Mouse (Mus musculus) 3T3-L1 (cell line): ENCODE results near the gene Fryl.

ENCODE experiments used
- DNase-seq: peaks from one replicate; pipeline ENCODE4 v3.0.0-alpha.2; 2015; ENCODE audit warnings: low read depth, low spot score

The Fryl gene

DNA sequence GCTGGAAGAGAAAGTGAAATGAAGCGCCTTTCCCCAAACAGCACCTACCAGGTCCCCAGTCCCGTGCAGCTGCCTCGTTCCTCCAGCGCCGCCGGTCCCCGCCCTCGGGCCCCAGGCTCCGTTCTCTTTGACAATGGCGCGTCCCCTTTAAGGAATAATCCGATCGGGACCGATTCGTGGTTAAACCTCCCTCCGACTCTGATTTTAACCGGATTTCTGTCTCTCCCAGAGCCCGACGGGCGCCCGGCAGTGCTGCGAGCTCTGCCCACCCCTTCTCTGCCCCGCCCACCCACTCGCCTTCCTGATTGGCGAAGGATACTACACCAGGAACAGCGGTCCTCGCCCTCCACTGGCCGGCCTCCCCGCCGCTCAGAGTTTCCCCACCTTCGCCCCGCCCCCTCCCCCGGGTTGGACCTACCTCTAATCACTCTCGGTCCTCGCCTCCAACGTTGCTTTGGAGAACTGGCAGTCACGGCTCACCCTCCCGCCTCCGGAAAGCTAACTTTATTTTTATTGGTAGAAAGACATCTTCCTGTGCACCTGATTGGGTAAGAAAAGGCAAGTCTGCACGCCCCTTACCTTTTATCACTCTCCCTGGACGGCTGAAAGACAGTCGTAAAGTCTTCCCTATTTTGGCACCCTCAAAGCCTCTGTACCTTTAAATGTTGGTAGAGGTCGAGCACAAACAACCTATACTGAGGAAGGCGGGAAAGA, at the start of gene Fryl:
TSS of gene Fryl (minus strand) at position 268 of the 714 bp plus-strand sequence.
- peak; percentile 100 for DNase-seq

GRCm38 (mm10) chr5:73304507-73304906, 48.1 kb upstream of the Fryl start:
- DNase-seq, result no peak

GRCm38 (mm10) chr5:73301601-73302307, 45.3 kb upstream of the Fryl start:
- DNase-seq, result no peak

DNA sequence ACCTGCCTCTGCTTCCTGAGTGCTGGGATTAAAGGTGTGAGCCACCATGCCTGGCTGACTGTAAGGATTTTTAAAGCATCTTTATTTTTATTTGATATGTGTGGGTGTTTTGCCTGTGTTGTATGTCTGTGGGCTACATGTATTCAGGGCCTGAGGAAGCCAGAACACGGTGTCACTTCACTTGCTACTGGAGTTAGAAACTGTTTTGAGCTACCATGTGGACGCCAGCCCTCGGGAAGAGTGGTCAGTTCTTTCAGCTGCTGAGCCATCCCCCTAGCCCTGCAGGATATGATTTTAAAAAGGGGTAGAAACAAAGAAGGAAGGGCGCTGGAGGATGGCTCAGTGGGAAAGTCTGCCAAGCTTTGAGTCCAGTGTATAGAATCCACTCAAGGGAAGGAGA, 39.5 kb upstream of the Fryl start:
- DNase-seq, result no peak

- DNase-seq, result no peak
Observed at GRCm38 (mm10) chr5:73295016-73295415, 38.6 kb upstream of the Fryl start.

DNA sequence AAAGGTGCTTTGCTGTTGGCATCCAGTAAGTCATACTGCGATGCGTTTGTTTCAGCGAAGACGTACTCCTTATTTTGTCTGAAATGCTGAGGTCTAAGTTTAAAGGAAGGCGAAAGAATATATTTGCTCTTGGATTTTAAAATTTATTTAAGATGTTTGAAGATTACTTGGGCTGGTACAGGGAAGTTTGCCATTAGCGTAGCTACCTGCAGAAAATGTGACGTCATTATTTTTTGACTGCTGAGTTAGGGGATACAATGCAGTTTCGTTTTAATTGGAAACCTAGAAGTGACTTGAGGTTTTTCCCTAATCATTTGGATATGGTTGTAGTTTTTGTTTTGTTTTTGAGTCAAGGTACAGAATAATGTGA, 37.0 kb upstream of the Fryl start:
- no peak for DNase-seq

DNA sequence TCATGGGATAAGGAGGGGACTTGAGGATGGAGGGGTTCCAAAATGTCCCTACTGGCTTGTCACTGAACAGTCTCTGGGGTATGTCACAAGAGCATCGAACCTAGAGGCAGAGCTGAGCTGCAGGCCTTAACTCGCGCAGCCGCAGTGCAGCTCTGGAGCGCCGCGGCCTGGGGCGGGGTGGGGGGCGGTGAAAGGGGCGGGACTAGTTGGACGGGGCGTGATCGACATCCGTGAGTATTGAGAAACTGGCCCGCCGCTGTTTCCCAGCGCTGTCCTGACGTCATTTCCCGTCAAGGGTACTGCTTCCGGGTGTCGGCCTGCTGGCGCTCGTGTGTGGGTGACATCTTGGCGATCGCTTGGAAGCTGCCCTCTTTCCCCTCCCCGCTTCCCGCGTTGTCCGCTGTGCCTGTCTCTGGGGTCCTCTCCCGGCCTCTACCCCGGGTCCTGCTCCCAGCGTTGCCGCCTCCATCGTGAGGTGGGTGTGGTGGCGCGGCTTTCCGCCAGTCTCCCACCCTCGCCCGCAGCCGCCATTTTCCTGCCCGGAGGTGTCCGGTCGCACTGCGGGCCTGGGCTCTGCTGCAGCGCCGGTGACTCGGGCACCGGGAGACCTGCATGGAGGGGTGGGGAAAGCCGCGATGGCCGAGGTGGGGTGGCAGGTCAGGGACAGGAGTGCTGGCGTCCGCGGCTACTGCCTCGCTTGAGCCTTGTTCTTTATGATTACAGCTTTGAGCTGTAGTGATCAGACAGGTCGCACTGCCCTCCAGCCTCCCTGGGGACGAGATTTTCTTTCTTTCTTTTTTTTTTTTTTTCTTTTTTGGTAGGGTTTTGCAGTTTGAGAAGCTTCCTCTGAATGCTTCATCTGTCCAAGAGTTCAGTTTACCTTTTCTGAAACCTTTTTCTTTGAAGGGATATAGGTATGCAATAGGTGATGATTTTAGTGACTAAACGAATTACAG, 36.4 kb upstream of the Fryl start, which contains the start of gene Ociad1:
TSS of gene Ociad1 (plus strand) at position 283 of the 956 bp plus-strand sequence.
- DNase-seq, result peak; percentile 99

DNA sequence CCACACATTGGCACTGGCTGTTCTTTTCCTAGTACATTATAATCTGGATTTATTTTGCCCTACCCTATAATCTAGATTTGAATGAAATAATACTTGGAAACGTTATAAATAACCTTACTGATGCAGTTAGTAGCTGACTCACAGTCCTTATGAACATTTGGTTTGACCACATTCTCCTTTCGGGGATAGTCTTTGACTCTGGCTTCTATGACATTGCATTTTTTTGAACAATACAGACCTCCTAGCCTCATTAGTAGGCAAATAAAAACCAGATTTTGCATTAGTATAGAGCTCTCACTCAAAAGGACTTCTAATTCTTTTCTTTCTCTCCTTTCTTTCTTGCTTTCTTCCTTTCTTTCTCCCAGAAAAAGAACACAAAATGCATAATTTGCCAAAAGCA, 33.5 kb upstream of the Fryl start:
- peak; percentile 75 for DNase-seq

GRCm38 (mm10) chr5:73286603-73287002, 30.2 kb upstream of the Fryl start:
- DNase-seq, result peak; percentile 48

DNA sequence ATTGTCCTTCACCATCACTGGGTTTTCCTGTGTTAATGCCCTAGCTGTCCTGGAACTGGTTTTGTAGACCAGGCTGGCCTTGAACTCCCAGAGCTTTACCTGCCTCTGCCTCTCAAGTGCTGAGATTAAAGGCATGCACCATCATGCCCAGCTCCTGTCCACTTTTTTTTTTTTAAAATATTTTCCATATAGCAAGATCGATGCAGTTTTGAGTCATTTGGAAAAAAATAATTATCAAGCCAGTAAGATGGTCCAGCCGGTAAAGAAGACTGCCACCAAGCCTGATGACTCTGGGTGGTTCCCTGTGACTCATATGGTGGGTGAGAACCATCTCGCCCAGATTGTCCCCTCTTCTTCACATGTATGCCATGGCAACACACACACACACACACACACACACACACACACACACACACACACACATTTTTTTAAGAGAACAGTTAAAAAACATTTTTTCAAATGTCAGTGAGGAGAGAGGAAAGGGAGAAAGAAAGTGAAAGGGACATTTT, 29.1 kb upstream of the Fryl start:
- no peak for DNase-seq

GRCm38 (mm10) chr5:73284046-73284445, 27.6 kb upstream of the Fryl start:
- no peak for DNase-seq

DNA sequence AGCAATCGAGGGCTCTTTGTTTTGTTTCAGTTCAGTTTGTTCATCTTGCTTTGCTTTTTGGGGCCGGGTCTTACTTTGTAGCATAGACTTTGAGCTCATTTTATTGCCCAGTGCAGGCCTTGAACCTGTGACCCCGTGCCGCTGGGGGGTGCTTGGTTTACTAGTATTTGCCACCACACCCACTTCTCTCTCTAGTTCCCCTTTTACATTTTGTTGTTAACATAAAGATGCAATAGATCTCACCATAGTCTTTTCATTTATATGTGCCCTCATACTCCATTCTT, 24.1 kb upstream of the Fryl start:
- DNase-seq, result no peak

GRCm38 (mm10) chr5:73279732-73280566, 23.5 kb upstream of the Fryl start:
- DNase-seq, result peak; percentile 86

DNA sequence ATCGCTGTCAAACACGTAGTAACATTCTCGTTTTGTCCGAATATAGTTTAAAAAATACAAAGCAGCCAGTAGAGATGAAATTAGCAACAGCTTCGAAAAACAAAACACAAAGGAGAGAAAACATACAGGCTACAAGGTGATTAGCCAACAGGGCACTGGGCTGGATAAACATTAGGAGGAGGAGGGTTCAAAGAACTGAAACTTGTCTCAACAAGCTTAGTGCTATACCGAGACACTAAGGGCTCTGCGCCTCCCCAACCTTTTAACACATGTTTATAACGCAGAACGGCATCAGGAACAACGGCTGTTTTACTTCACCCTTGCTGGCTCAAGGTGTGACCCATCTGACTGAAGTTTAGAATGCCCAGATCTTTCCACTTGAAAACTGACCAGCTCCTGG, 22.8 kb upstream of the Fryl start:
- no peak for DNase-seq

DNA sequence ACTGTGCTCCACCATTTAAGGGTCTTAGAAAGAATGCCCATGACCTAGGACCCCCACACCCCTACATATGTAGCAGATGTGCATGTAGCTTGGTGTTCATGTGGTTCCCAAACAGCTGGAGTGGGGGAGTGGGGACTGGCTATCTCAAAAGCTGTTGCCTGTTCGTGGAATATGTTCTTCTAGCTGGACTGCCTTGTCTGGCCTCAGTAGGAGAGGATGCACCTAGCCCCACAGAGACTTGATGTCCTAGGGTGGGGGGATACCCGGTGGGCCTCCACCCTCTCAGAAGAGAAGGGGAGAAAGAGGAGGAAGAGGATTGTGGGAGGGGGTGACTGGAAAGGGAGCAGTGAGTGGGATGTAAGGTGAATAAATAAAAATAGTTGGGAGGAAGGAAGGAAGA, 18.5 kb upstream of the Fryl start:
- no peak for DNase-seq

GRCm38 (mm10) chr5:73273171-73273570, 16.8 kb upstream of the Fryl start:
- no peak for DNase-seq

DNA sequence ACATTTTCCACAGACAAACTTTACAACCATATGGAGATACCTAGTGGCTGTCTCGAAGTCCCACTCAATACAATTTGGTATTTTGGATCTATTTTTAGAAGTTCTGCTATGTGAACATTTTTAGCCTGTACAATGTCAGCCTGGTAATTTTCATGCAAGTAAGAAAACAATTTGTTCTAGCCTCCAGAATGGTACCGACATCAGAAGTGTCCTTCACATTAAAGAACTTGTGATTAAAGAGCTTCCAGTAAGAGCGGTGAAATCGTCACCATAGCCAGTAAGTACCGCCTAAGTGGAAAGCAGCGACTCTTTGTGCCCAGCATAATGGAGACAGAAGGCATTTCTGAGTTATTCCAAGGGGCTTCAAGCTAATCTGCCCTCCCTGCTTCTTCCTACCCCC, 14.2 kb upstream of the Fryl start:
- DNase-seq, result no peak

DNA sequence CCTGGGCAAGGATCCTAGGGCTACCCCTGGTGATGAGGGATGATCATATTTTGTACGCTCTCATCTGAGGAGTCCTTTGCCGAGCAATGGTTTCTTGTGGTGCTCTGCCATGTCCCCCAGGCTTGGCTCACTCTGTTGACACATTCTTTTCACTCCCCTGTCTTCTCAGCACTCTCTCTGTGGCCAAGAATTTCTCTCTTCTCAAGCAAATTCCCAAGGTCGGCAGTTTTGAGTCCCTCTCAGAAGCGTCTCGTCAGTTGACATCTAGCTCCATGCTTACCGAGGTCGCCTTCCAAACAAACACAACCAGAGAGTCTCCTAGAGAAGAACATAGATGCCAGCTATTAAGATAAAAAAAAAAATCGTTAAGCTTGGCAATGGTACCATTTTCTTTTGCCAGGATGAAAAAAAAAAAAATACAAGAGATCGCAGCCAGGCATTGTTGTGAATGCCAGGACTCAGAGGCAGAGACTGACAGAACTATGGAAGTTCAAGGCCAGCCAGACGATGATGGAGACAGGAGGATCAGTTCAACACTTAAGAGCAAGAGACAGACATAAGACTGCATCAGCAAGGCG, 12.3 kb upstream of the Fryl start:
- no peak for DNase-seq

DNA sequence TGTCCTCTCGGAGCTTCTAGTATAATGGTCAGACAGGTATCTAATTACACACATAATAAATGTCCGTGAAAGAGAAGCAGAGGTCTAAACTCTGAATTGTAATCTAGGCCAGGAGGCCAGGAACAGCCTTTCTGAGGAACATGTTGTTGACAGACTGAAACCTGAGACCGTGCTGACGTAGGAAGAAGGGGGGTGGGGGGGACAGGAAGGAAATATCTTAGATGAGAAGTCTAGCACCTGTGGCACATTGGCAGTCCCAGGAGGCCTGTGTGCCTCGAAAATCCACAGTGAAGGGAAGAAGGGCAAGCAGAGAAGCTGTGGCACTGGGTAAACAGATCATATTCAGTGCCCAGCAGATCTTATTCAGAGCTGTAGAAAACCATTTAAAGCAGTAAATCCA, 9.0 kb upstream of the Fryl start:
- DNase-seq, result peak; percentile 31

DNA sequence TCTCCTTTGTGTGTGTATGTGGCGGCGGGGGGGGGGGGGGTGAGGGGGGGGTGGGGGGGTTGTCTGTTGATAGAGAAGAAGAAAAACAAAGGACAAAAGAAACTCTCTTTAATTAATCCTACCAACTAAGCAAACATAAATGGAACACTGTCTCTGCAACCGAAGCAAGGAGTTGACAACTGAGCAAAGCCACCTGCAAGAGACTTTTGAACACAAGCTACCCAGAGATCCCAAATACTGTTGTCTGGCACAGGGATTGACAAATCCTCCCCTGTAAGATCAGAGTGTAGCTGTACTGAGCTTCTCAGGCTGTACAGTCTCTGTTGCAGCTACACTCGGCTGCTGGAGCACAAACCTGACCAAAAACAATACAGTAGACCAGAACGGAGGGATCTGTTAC, 7.7 kb upstream of the Fryl start:
- DNase-seq, result no peak

DNA sequence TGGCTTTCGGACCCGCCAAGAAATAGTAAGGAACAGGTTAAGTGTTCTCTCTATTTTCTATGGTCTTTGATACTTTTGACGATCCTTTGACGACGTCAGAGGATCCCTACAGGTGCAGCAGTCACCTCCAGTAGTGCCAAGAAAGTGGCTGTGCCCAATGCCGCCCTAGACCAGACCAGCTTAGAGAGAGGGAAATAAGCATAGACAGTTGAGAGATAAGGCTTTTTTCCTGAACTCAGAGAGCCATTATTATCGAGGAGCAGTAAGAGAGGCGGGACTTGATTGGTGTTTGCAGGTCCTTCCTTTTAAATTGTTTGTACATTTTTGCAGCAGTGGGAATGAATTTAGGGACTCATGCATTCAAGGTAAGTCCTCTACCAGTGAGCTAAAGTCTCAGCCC, 1.3 kb upstream of the Fryl start:
- DNase-seq, result no peak
